Comparison of ENCODE assay signal across 28 mouse cellular contexts in the genomic region with DNA sequence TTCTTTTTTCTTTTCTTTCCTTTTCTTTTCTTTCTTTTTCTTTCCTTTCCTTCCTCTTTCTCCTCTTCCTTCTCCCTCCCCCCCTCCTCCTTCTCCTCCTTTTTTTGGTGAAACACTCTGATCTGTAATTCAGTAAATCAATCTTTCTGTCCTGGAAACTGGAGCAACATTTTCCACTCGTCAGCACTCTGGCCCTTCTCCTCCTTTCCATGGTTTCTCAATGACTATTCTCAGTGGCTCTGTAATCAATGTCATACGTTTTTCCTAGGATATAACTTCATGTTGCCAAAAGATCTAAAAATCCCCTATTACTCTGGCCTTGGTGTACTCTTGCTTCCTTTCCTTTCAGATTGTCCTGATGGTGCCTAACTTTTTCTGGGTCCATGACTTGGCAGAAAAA. TPM values are rescaled to one million over a fixed set of nuclear protein-coding genes. Genes with fewer than 3 reads are reported as not detected.
DNase-seq lines count a peak whose midpoint lies in the region; ATAC-seq and TF ChIP-seq lines count a peak whose summit lies in the region.
"Had no signal": no experiment of that assay in that cellular context is flagged by ENCODE, and none has a peak within 500 bp of the region (broad histone marks: within the 10 kb centered on the region; RNA-seq: fewer than 3 reads in every experiment).

No protein-coding gene starts in this region.

- TF ChIP-seq CTCF in liver, adult 2 months (IDR thresholded peaks at IDR 0.05; ENCODE audit: low read depth, low read length): no peak

- H3K4me2 ChIP-seq in embryonic facial prominence, embryonic 14.5 days (ENCODE audit: low read depth, low read length): no peak overlapping the region
- no peak overlapping the region for H3K4me2 ChIP-seq in liver, embryonic 12.5 days
- H3K4me2 ChIP-seq in limb, embryonic 15.5 days: no peak overlapping the region
- no peak overlapping the region for H3K4me2 ChIP-seq in heart, embryonic 12.5 days
- no peak overlapping the region for H3K4me2 ChIP-seq in forebrain, embryonic 14.5 days (ENCODE audit: low read length)
- H3K4me2 ChIP-seq: embryonic facial prominence, embryonic 15.5 days; forebrain, embryonic 12.5 days; heart, embryonic 13.5 days; hindbrain, embryonic 14.5 days had no signal

- H3K27ac ChIP-seq in embryonic facial prominence, embryonic 14.5 days (replicated peaks; ENCODE audit: low read depth, low read length): no peak overlapping the region
- no peak overlapping the region for H3K27ac ChIP-seq in embryonic facial prominence, embryonic 10.5 days (replicated peaks)
- H3K27ac ChIP-seq in liver, adult 2 months (replicated peaks; ENCODE audit: insufficient read depth, low read depth, low read length): no peak overlapping the region
- H3K27ac ChIP-seq in liver, embryonic 12.5 days: no peak overlapping the region
- H3K27ac ChIP-seq in limb, embryonic 15.5 days: peak overlapping the region; percentile 54
- H3K27ac ChIP-seq in heart, embryonic 12.5 days (ENCODE audit: poor library complexity, severe bottlenecking): no peak overlapping the region
- no peak overlapping the region for H3K27ac ChIP-seq in forebrain, embryonic 14.5 days (ENCODE audit: low read depth, low read length)
- H3K27ac ChIP-seq: embryonic facial prominence, embryonic 15.5 days; forebrain, embryonic 12.5 days; gastrocnemius, adult 2 months; heart, embryonic 13.5 days; hindbrain, embryonic 14.5 days; hindbrain, postnatal 0 days had no signal

- H3K4me3 ChIP-seq in embryonic facial prominence, embryonic 14.5 days (ENCODE audit: low read depth, low read length): no peak overlapping the region
- H3K4me3 ChIP-seq in embryonic facial prominence, embryonic 10.5 days: no peak overlapping the region
- H3K4me3 ChIP-seq in liver, adult 2 months (ENCODE audit: insufficient read depth, low read depth, low read length): no peak overlapping the region
- no peak overlapping the region for H3K4me3 ChIP-seq in liver, embryonic 12.5 days
- no peak overlapping the region for H3K4me3 ChIP-seq in limb, embryonic 15.5 days
- no peak overlapping the region for H3K4me3 ChIP-seq in heart, embryonic 12.5 days
- H3K4me3 ChIP-seq in forebrain, embryonic 14.5 days (ENCODE audit: low read depth, low read length): no peak overlapping the region
- H3K4me3 ChIP-seq: embryonic facial prominence, embryonic 15.5 days; erythroblast, embryonic 14.5 days; forebrain, embryonic 12.5 days; gastrocnemius, adult 2 months; heart, embryonic 13.5 days had no signal

- H3K27me3 ChIP-seq in embryonic facial prominence, embryonic 14.5 days (replicated peaks; ENCODE audit: control insufficient read depth, insufficient read depth, low read length): no peaks in the 10 kb centered on the region
- H3K27me3 ChIP-seq in embryonic facial prominence, embryonic 10.5 days (replicated peaks; ENCODE audit: low read depth, poor library complexity, severe bottlenecking): no peaks in the 10 kb centered on the region
- H3K27me3 ChIP-seq in liver, adult 2 months (ENCODE audit: control insufficient read depth, insufficient read depth, low read length): no peaks in the 10 kb centered on the region
- H3K27me3 ChIP-seq in liver, embryonic 12.5 days (replicated peaks): no peaks in the 10 kb centered on the region
- no peaks in the 10 kb centered on the region for H3K27me3 ChIP-seq in limb, embryonic 15.5 days
- no peaks in the 10 kb centered on the region for H3K27me3 ChIP-seq in heart, embryonic 12.5 days (replicated peaks)
- H3K27me3 ChIP-seq in forebrain, embryonic 14.5 days (replicated peaks; ENCODE audit: control insufficient read depth, insufficient read depth, low read length): no peaks in the 10 kb centered on the region
- H3K27me3 ChIP-seq: embryonic facial prominence, embryonic 15.5 days; forebrain, embryonic 12.5 days; heart, embryonic 13.5 days; Patski had no signal

- no peak for DNase-seq in embryonic facial prominence, embryonic 14.5 days (ENCODE audit: low spot score)
- DNase-seq in embryonic facial prominence, embryonic 10.5 days (ENCODE audit: low spot score): no peak
- peak; percentile 29 for DNase-seq in liver, adult 2 months (ENCODE audit: extremely low read depth, low read depth, low spot score)
- DNase-seq in forebrain, embryonic 14.5 days (ENCODE audit: low spot score): no peak
- DNase-seq: adrenal gland, adult 8-10 months; adrenal gland, postnatal 25 days; cerebellum, adult 11-12 months; cerebellum, adult 8-10 months; cerebellum, postnatal 10 days; cerebellum, postnatal 36 days; embryo, embryonic 11 days; gastrocnemius, adult 2 months; gastrocnemius, postnatal 14 days; heart, adult 18-20 months; heart, postnatal 14 days; heart, postnatal 4 days had no signal

- H3K9me3 ChIP-seq in embryonic facial prominence, embryonic 14.5 days (ENCODE audit: control insufficient read depth, low read length): no peaks in the 10 kb centered on the region
- no peaks in the 10 kb centered on the region for H3K9me3 ChIP-seq in embryonic facial prominence, embryonic 10.5 days
- no peaks in the 10 kb centered on the region for H3K9me3 ChIP-seq in liver, embryonic 12.5 days (replicated peaks)
- H3K9me3 ChIP-seq in limb, embryonic 15.5 days: no peaks in the 10 kb centered on the region
- no peaks in the 10 kb centered on the region for H3K9me3 ChIP-seq in heart, embryonic 12.5 days (replicated peaks)
- no peaks in the 10 kb centered on the region for H3K9me3 ChIP-seq in forebrain, embryonic 14.5 days (replicated peaks; ENCODE audit: control insufficient read depth, low read length)
- H3K9me3 ChIP-seq: embryonic facial prominence, embryonic 15.5 days; forebrain, embryonic 12.5 days; heart, embryonic 13.5 days had no signal

- 34% methylated on average over 2 of the region's 2 CpGs for WGBS in embryonic facial prominence, embryonic 14.5 days
- WGBS in embryonic facial prominence, embryonic 10.5 days: 71% methylated on average over 2 of the region's 2 CpGs
- WGBS in liver, adult 2 months: 33% methylated on average over 2 of the region's 2 CpGs
- WGBS in liver, embryonic 12.5 days (ENCODE audit: insufficient replicate concordance): 41% methylated on average over 2 of the region's 2 CpGs
- 37% methylated on average over 2 of the region's 2 CpGs for WGBS in limb, embryonic 15.5 days
- 55% methylated on average over 2 of the region's 2 CpGs for WGBS in heart, embryonic 12.5 days
- WGBS in forebrain, embryonic 14.5 days: 71% methylated on average over 2 of the region's 2 CpGs

- no peak for TF ChIP-seq POLR2A in liver, adult 2 months (IDR thresholded peaks at IDR 0.05; ENCODE audit: extremely low read depth, insufficient read depth, low read length)

- no peaks in the 10 kb centered on the region for H3K79me2 ChIP-seq in liver, adult 2 months (ENCODE audit: control insufficient read depth, insufficient read depth, low read length)

- H3K9ac ChIP-seq in embryonic facial prominence, embryonic 14.5 days (ENCODE audit: low read depth, low read length): no peak overlapping the region
- no peak overlapping the region for H3K9ac ChIP-seq in liver, adult 2 months (ENCODE audit: low read depth, low read length)
- no peak overlapping the region for H3K9ac ChIP-seq in liver, embryonic 12.5 days
- H3K9ac ChIP-seq in limb, embryonic 15.5 days: no peak overlapping the region
- no peak overlapping the region for H3K9ac ChIP-seq in heart, embryonic 12.5 days
- no peak overlapping the region for H3K9ac ChIP-seq in forebrain, embryonic 14.5 days (ENCODE audit: low read length)
- H3K9ac ChIP-seq: embryonic facial prominence, embryonic 15.5 days; forebrain, embryonic 12.5 days; heart, embryonic 13.5 days; hindbrain, embryonic 14.5 days had no signal

- H3K4me1 ChIP-seq in embryonic facial prominence, embryonic 14.5 days (ENCODE audit: control insufficient read depth, insufficient read depth, low read length): 0 out of 2 replicates have a peak, but pooled peaks cover 3% of the 10 kb centered on the region
- no peaks in the 10 kb centered on the region for H3K4me1 ChIP-seq in embryonic facial prominence, embryonic 10.5 days
- no peaks in the 10 kb centered on the region for H3K4me1 ChIP-seq in liver, adult 2 months (ENCODE audit: control insufficient read depth, insufficient read depth, low read length)
- H3K4me1 ChIP-seq in liver, embryonic 12.5 days: no peaks in the 10 kb centered on the region
- no peaks in the 10 kb centered on the region for H3K4me1 ChIP-seq in limb, embryonic 15.5 days
- no peaks in the 10 kb centered on the region for H3K4me1 ChIP-seq in heart, embryonic 12.5 days (replicated peaks)
- H3K4me1 ChIP-seq in forebrain, embryonic 14.5 days (ENCODE audit: control insufficient read depth, insufficient read depth, low read length): no peaks in the 10 kb centered on the region
- H3K4me1 ChIP-seq: embryonic facial prominence, embryonic 15.5 days; forebrain, embryonic 12.5 days; heart, embryonic 13.5 days had no signal

- ATAC-seq in embryonic facial prominence, embryonic 14.5 days (ENCODE audit: low read depth): 0 out of 2 replicates have a peak, but pooled peaks have one; percentile 26
- ATAC-seq in liver, embryonic 12.5 days: no peak
- ATAC-seq in limb, embryonic 15.5 days (ENCODE audit: insufficient number of reproducible peaks, low FRiP score, low TSS enrichment, low read depth): peak; percentile 71; the same call in 1 of the 2 replicates
- no peak for ATAC-seq in heart, embryonic 12.5 days (ENCODE audit: insufficient number of reproducible peaks, low FRiP score)
- no peak for ATAC-seq in forebrain, embryonic 14.5 days
- ATAC-seq: forebrain, embryonic 16.5 days; hindbrain, postnatal 0 days; inflammation-experienced regulatory T-cells, adult 6 months; Patski had no signal

- H3K36me3 ChIP-seq in embryonic facial prominence, embryonic 14.5 days (ENCODE audit: control insufficient read depth, insufficient read depth, low read length): no peaks in the 10 kb centered on the region
- no peaks in the 10 kb centered on the region for H3K36me3 ChIP-seq in embryonic facial prominence, embryonic 10.5 days (replicated peaks)
- no peaks in the 10 kb centered on the region for H3K36me3 ChIP-seq in liver, adult 2 months (ENCODE audit: control insufficient read depth, insufficient read depth, low read length)
- H3K36me3 ChIP-seq in liver, embryonic 12.5 days: no peaks in the 10 kb centered on the region
- no peaks in the 10 kb centered on the region for H3K36me3 ChIP-seq in limb, embryonic 15.5 days
- no peaks in the 10 kb centered on the region for H3K36me3 ChIP-seq in heart, embryonic 12.5 days
- no peaks in the 10 kb centered on the region for H3K36me3 ChIP-seq in forebrain, embryonic 14.5 days (ENCODE audit: control insufficient read depth, insufficient read depth, low read length)
- H3K36me3 ChIP-seq: embryonic facial prominence, embryonic 15.5 days; forebrain, embryonic 12.5 days; heart, embryonic 13.5 days had no signal

RNA-seq across cellular contexts. Expression of gene Igsf10, which starts 40.1 kb away (rescaled TPM):
- 24.3 and 26.0 TPM in 2 replicates for polyA plus RNA-seq in embryonic facial prominence, embryonic 14.5 days (2014; fragmentation: Nextera tagmentation; extraction: Ambion mirVana)
- 4.6 and 5.7 TPM in 2 replicates for polyA plus RNA-seq in embryonic facial prominence, embryonic 10.5 days (2016; fragmentation: Nextera tagmentation; extraction: Ambion mirVana)
- total RNA-seq in liver, adult 2 months (2014; rRNA removed): 0.65 and 1.0 TPM in 2 replicates
- polyA plus RNA-seq in liver, adult 2 months (2012; rRNA removed): 0.22 and 0.23 TPM in 2 replicates
- 0.60 and 0.83 TPM in 2 replicates for polyA plus RNA-seq in liver, embryonic 12.5 days (2016; fragmentation: Nextera tagmentation; extraction: Ambion mirVana)
- polyA plus RNA-seq in limb, embryonic 15.5 days (2015; fragmentation: Nextera tagmentation; extraction: Ambion mirVana): 32.7 and 35.1 TPM in 2 replicates
- polyA plus RNA-seq in heart, embryonic 12.5 days (2016; fragmentation: Nextera tagmentation; extraction: Ambion mirVana): 2.1 and 2.4 TPM in 2 replicates
- polyA plus RNA-seq in forebrain, embryonic 14.5 days (2014; fragmentation: Nextera tagmentation; extraction: Ambion mirVana): 1.7 TPM in 2 replicates
- polyA plus RNA-seq: erythroblast, embryonic 14.5 days; inflammation-experienced regulatory T-cells, adult 6 months had no signal

Comparison
In these comparisons a context has a peak if more than half of its experiments do, and no peak if none do; other contexts are left out.
1. ATAC-seq: peak in embryonic facial prominence, embryonic 14.5 days (single experiment) and limb, embryonic 15.5 days (single experiment); none in liver, embryonic 12.5 days (single experiment), heart, embryonic 12.5 days (single experiment) and forebrain, embryonic 14.5 days (single experiment).